In genomic region chr2:124613671-124614210, GRCm38 (mm10) we compare ENCODE assay signal across 8 mouse cellular contexts.
DNase-seq lines count a peak whose midpoint lies in the region; ATAC-seq lines count a peak whose summit lies in the region.

No protein-coding gene starts in this region.

- no peaks in the 10 kb centered on the region for H3K36me3 ChIP-seq in lung, embryonic 16.5 days (ENCODE audit: control insufficient read depth, insufficient read depth, low read length)
- no peaks in the 10 kb centered on the region for H3K36me3 ChIP-seq in liver, embryonic 11.5 days (ENCODE audit: control insufficient read depth, insufficient read depth, low read length)
- no peaks in the 10 kb centered on the region for H3K36me3 ChIP-seq in stomach, embryonic 15.5 days

- no peak overlapping the region for H3K9ac ChIP-seq in lung, embryonic 16.5 days (ENCODE audit: low read length)
- H3K9ac ChIP-seq in liver, embryonic 11.5 days (ENCODE audit: low read depth, low read length) = no peak overlapping the region
- H3K9ac ChIP-seq in stomach, embryonic 15.5 days = no peak overlapping the region

- no peak overlapping the region; the same call in 1 of the 2 replicates for H3K27ac ChIP-seq in lung, embryonic 16.5 days (ENCODE audit: low read length)
- no peak overlapping the region for H3K27ac ChIP-seq in liver, embryonic 11.5 days (ENCODE audit: low read depth, low read length)
- H3K27ac ChIP-seq in stomach, embryonic 15.5 days = no peak overlapping the region

- H3K27me3 ChIP-seq in lung, embryonic 16.5 days (ENCODE audit: control insufficient read depth, insufficient read depth, low read depth, low read length) = peaks cover 2% of the 10 kb centered on the region; the same call in 1 of the 2 replicates
- H3K27me3 ChIP-seq in liver, embryonic 11.5 days (replicated peaks; ENCODE audit: control insufficient read depth, insufficient read depth, low read length) = peaks cover 30% of the 10 kb centered on the region
- no peaks in the 10 kb centered on the region for H3K27me3 ChIP-seq in stomach, embryonic 15.5 days (replicated peaks)

- peaks cover 27% of the 10 kb centered on the region for H3K4me1 ChIP-seq in lung, embryonic 16.5 days (replicated peaks; ENCODE audit: control insufficient read depth, insufficient read depth, low read length)
- peaks cover 2% of the 10 kb centered on the region; the same call in 1 of the 2 replicates for H3K4me1 ChIP-seq in liver, embryonic 11.5 days (replicated peaks; ENCODE audit: control insufficient read depth, insufficient read depth, low read length)
- peaks cover 17% of the 10 kb centered on the region; the same call in 1 of the 2 replicates for H3K4me1 ChIP-seq in stomach, embryonic 15.5 days

- no peak for ATAC-seq in lung, embryonic 16.5 days (ENCODE audit: low read depth)
- ATAC-seq in liver, embryonic 11.5 days (replicated peaks; ENCODE audit: low FRiP score) = no peak
- ATAC-seq in stomach, embryonic 15.5 days (ENCODE audit: insufficient read depth, low FRiP score, low read depth) = no peak

- 41% methylated on average over 3 of the region's 3 CpGs for WGBS in lung, embryonic 16.5 days
- 46% methylated on average over 3 of the region's 3 CpGs for WGBS in liver, embryonic 11.5 days
- 48% methylated on average over 3 of the region's 3 CpGs for WGBS in stomach, embryonic 15.5 days

- H3K4me3 ChIP-seq in lung, embryonic 16.5 days (ENCODE audit: low read length) = peak overlapping the region; percentile 72
- no peak overlapping the region for H3K4me3 ChIP-seq in liver, embryonic 11.5 days (ENCODE audit: low read depth, low read length)
- H3K4me3 ChIP-seq in stomach, embryonic 15.5 days (replicated peaks) = no peak overlapping the region

- no peaks in the 10 kb centered on the region for H3K9me3 ChIP-seq in lung, embryonic 16.5 days (ENCODE audit: control insufficient read depth, low read length)
- H3K9me3 ChIP-seq in liver, embryonic 11.5 days (ENCODE audit: control insufficient read depth, low read length) = no peaks in the 10 kb centered on the region
- H3K9me3 ChIP-seq in stomach, embryonic 15.5 days = no peaks in the 10 kb centered on the region

- peak overlapping the region; percentile 89 for H3K4me2 ChIP-seq in lung, embryonic 16.5 days (ENCODE audit: low read depth, low read length)
- H3K4me2 ChIP-seq in liver, embryonic 11.5 days = peak overlapping the region; percentile 78
- peak overlapping the region; percentile 83; the same call in 1 of the 2 replicates for H3K4me2 ChIP-seq in stomach, embryonic 15.5 days

- DNase-seq in embryo, embryonic 10 days (ENCODE audit: low spot score) = peak; percentile 56
- no peak for DNase-seq in embryo, embryonic 9.5 days (ENCODE audit: extremely low spot score)
- DNase-seq in lung, postnatal 4 days = no peak
- DNase-seq in liver, embryonic 11.5 days (ENCODE audit: low spot score) = no peak
- no peak for DNase-seq in right cerebral cortex, postnatal 4 days
- DNase-seq in retina, postnatal 1 day = no peak
